Mouse (Mus musculus) c-Kit-positive CD71-positive TER-119-positive erythroid progenitor cells, embryonic 14.5 days (primary cell): ENCODE measurements around the gene Hist1h3d.
"Not testable (repeated sequence)": the region's sequence is repeated elsewhere in the genome, so short reads cannot be mapped to it uniquely, and the experiment has no call there.

Source experiments
- DNase-seq: peaks from one replicate; pipeline ENCODE4 v3.0.0-alpha.2; 2013; ENCODE audit warnings: low spot score

The Hist1h3d gene

GRCm38 (mm10) chr13:23542225-23542980, 33.2 kb upstream of the Hist1h3d start:
- DNase-seq = peak; percentile 76

GRCm38 (mm10) chr13:23542999-23543607, 32.5 kb upstream of the Hist1h3d start, which contains the start of gene Hist1h2bh:
Hist1h2bh (minus strand) TSS chr13:23543392.
- DNase-seq = peak; percentile 97

DNA sequence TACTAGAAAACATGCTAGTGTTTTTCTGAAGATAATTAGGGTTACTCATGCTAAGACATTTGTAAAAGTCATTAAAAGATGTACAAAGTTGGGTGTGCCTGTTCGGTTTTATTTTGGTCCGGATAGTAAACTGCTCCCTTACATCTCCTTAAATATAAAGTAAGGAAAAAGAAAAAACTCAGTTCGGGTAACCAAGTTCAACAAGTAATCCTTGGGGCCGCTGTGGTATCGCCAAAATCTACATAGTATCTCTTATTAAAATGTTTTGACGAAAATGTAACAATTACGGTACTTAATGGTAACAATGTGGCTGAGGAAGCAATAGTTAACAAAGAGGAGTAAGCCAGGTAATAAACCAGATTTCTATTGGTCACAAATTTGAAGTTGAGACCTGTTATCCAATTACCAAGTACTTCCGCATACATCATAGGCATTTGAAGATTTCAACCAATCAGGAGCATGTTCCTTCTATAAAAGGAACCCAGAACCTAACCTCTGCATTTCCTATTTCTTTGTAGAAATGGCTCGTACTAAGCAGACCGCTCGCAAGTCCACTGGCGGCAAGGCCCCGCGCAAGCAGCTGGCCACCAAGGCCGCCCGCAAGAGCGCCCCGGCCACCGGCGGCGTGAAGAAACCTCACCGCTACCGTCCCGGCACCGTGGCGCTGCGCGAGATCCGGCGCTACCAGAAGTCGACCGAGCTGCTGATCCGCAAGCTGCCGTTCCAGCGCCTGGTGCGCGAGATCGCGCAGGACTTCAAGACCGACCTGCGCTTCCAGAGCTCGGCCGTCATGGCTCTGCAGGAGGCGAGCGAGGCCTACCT, 31.4 kb upstream of the Hist1h3d start, which contains the start of gene Hist1h3f:
Gene Hist1h3f (plus strand): TSS at position 88 of the 822 bp plus-strand sequence.
- DNase-seq = peak; percentile 98

GRCm38 (mm10) chr13:23544787-23545120, 30.8 kb upstream of the Hist1h3d start:
- DNase-seq = not testable (repeated sequence)

- DNase-seq = no peak
Observed at GRCm38 (mm10) chr13:23546694-23547093, 28.9 kb upstream of the Hist1h3d start.

- DNase-seq = peak; percentile 77
Observed at GRCm38 (mm10) chr13:23550761-23551145, 24.8 kb upstream of the Hist1h3d start.

- DNase-seq = peak; percentile 98
Observed at GRCm38 (mm10) chr13:23551146-23551834, 24.3 kb upstream of the Hist1h3d start, which contains the start of gene Hist1h4f. Hist1h4f (minus strand) TSS chr13:23551648.

DNA sequence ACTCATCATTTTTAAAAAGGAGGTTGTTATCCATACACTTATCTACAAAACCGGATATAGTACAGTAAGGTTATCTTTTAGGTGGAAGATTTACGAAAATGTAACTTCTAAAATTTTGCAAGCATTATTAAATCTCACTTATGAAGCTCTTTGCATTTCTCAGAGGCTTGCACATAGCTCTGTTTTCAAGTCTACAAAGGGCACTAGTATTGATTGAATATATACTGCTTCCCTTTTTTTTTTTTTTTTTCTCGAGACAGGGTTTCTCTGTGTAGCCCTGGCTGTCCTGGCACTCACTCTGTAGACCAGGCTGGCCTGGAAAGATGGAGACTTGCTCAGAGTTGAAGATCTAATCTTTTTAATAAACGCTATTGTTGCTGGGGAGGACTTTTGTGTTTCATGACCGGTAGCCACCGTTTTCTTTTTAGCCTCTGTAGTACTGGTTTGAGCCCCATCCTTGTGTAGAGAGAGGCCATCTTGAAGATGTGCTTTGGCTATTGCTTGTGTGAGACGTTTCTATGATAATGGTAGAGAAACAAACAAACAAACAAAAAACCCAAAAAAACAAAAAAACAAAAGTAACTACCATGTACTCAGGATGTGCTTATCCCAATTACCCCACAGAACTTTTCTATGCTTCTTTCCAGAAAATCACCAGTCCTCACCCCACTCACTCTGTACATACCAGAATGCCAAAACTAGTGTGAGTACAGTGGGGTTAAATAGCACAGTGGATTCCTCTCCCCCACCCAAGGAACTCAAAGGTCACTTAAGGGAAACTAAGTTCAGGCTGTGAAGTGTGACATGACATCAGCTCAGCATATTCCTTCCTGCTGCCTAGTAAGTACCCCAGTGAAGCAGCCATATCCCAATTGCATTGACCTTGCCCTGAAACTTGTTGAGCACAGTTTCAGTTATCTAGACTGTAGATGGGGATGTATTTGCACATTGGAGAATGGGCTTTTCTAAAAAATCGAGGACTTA, 23.3 kb upstream of the Hist1h3d start:
- no peak for DNase-seq

- no peak for DNase-seq
Observed at GRCm38 (mm10) chr13:23552962-23553361, 22.6 kb upstream of the Hist1h3d start, which contains the start of gene Hist1h1d. Hist1h1d (plus strand) TSS chr13:23553262.

- no peak for DNase-seq
Observed at GRCm38 (mm10) chr13:23554393-23554792, 21.2 kb upstream of the Hist1h3d start.

DNA sequence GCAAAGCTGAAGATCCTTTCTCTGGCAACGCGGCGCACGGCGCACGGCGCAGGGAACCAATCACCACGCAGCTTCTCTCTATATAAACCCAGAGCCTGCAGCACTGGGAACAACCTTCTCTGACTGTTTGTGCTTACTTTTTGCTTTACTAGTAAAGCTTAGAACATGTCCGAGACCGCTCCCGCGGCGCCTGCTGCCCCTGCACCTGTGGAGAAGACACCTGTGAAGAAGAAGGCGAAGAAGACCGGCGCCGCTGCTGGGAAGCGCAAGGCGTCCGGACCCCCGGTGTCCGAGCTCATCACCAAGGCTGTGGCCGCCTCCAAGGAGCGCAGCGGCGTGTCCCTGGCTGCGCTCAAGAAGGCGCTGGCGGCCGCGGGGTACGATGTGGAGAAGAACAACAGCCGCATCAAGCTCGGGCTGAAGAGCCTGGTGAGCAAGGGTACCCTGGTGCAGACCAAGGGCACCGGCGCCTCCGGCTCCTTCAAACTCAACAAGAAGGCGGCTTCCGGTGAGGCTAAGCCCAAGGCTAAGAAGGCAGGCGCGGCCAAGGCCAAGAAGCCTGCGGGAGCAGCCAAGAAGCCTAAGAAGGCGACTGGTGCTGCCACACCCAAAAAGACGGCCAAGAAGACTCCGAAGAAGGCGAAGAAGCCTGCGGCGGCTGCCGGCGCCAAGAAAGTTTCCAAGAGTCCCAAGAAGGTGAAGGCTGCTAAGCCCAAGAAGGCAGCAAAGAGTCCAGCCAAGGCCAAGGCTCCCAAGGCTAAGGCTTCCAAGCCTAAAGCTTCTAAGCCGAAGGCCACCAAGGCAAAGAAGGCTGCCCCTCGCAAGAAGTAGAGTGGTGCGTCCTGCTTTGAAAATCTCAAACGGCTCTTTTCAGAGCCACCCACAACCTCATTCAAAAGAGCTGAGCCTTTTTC, 20.4 kb upstream of the Hist1h3d start:
- DNase-seq = peak; percentile 96

DNA sequence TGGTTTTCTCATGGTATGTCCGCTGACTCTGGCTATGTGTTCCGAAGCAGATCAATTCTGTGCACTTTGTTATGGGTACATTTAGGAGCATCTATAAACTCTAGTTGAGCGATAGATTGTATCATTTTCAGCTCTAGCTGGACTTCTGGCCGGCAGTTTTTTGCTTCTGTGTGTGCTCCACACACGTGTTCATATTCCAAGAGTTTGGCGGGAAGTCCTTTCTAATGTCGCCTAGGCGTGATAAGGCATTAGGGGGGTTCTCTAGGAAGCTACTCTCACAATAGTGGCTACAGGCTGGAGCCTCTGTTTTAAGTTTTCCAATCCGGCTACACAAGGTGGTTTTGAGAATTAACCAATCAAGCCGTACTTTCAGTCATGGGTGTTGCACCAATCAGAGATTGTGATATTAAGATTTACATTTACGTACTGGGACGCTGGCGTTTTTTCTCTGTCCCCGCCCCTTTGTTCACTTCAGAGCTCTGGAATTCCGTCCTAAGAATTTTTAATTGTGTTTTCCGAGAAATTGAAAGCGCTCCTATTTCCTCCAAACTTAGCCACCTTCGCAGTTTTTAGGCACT, 19.6 kb upstream of the Hist1h3d start:
- DNase-seq = peak; percentile 92

- no peak for DNase-seq
Observed at GRCm38 (mm10) chr13:23556906-23557305, 18.7 kb upstream of the Hist1h3d start.

DNA sequence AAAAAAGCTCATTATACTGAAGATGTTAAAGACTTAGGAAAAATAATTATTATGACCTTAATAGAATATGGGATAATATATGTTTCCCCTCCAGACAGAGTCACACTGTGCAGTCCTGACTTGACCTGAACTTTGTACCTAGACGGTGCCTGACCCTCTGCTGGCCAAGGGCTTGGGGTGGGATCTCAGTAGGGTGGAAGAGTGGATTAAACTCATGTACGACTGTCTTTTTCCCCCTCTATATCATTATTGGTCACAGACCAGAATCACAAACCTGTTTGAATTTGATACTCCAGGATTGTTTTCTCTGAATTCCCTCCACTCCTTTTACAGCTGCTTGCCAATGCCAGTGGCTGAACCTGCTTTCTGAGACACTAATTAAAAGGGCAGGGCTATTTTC, 14.9 kb upstream of the Hist1h3d start:
- not testable (repeated sequence) for DNase-seq

DNA sequence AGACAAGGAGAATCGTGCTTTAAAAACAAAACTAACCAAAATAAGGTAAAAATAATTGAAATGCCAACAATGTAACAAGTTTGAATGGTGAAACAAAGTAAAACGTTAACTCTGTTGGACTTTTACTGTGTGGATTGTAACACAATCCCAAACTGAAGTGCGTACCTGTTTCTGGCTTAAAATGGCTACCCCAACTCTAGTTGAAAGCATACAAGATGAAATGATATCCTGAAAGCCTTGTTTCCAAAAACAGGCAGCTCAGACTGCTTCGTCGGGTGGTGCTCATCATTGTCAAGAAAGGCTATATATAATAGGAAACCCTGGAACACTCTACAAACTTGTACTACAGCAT, 14.1 kb upstream of the Hist1h3d start:
- not testable (repeated sequence) for DNase-seq

DNA sequence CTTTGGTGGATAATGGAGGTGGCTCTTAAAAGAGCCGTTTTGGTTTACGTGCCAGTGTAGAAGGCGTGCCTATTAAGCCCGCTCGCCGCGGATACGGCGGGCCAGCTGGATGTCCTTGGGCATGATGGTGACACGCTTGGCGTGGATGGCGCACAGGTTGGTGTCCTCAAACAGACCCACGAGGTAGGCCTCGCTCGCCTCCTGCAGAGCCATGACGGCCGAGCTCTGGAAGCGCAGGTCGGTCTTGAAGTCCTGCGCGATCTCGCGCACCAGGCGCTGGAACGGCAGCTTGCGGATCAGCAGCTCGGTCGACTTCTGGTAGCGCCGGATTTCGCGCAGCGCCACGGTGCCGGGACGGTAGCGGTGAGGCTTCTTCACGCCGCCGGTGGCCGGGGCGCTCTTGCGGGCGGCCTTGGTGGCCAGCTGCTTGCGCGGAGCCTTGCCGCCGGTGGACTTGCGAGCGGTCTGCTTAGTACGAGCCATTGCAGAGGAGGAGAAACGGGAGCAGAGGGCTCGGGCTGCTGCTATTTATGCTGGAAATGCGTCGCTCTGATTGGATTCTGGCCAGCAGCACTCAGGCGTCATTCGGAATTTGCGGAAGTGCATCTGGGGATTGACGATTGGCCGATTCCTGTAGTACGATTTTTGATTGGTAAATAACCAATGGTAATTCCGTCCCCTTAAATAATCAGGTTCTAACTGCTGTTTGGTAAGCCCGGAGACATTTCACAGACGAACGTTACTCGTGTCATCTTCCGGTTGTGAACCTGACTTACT, 13.5 kb upstream of the Hist1h3d start, which contains the start of gene Hist1h3e:
Gene Hist1h3e (minus strand): TSS at position 487 of the 777 bp plus-strand sequence.
- peak; percentile 97 for DNase-seq

- DNase-seq = peak; percentile 69
Observed at GRCm38 (mm10) chr13:23562699-23563462, 12.7 kb upstream of the Hist1h3d start.

GRCm38 (mm10) chr13:23564482-23564881, 11.1 kb upstream of the Hist1h3d start:
- DNase-seq = no peak
